Mouse (Mus musculus): ENCODE measurements at regions not wholly inside any gene's neighbourhood (a gene's known extent, or its start where the extent isn't known, plus 50 kb on each side); places are given as distances from the start of the nearest gene placed in this dataset.

GRCm38 (mm10) chr14:17102486-17102885, 283.5 kb upstream of the Rarb start:
- H3K36me3 ChIP-seq: no peaks in the 10 kb centered on the region

GRCm38 (mm10) chr14:17090573-17090937, 271.6 kb upstream of the Rarb start:
- 63% methylated on average over 4 of the region's 4 CpGs for WGBS
- Histone ChIP-seq H3K4me3 (no peak overlapping the region), H3K4me1 (no peaks in the 10 kb centered on the region), H3K27me3 (no peaks in the 10 kb centered on the region), H3K27ac (no peak overlapping the region), H3K36me3 (no peaks in the 10 kb centered on the region), H3K9ac (no peak overlapping the region), H3K9me3 (no peaks in the 10 kb centered on the region), H3K4me2 (no peak overlapping the region)
- ATAC-seq (ENCODE audit: insufficient number of reproducible peaks, low FRiP score, low TSS enrichment, low read depth): no peak

More at GRCm38 (mm10) chr14:17102486-17102885, 283.5 kb upstream of the Rarb start:
- H3K27me3 ChIP-seq: no peaks in the 10 kb centered on the region
- H3K9ac ChIP-seq: no peak overlapping the region
- no peak overlapping the region for H3K4me2 ChIP-seq
- H3K27ac ChIP-seq: no peak overlapping the region
- no peak for ATAC-seq (ENCODE audit: insufficient number of reproducible peaks, low FRiP score, low TSS enrichment, low read depth)
- no peaks in the 10 kb centered on the region for H3K9me3 ChIP-seq
- no peak overlapping the region for H3K4me3 ChIP-seq
- no peaks in the 10 kb centered on the region for H3K4me1 ChIP-seq

DNA sequence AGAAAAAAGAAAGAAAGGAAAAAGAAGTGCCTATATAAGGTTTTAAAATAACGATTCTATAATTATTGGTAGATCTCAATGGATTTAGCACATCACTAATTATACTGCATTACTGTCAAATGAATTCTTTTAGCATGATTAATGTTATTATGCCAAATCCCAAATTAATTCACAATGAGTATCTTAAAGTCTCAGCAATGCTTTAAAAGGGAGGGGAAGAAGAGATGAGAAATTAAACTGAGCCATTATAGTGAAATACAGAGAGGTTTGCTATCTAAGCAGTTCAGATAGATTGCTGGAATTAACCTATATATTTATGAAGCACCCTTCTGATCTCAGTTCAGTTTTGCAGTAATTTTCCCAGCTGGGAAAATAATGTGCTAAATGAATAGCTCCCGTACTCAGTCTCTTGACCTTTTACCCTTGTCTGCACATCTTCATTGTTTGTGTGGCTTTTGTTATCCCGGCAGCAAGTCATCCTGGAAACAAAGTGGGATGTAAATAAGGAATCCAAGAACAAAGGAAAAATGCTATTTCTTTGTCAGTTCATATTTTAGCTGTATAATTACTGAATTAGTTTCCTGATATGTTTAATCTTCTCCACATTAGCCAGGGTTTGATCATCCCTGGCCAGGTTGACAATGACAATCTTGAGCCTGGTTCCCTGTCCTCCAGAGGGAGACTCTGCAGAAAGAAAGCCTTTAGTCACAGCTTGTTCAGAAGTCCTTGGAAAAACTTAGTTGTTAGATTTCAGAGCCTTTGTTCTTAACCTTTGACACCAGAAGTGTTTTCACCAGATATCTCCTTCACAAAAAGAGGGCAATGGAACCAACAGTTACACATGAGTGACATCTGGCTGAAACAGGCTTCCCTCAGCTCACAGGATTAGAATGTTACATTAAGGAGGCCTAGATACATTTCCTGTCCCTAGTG, 270.9 kb upstream of the Rarb start:
- Histone ChIP-seq H3K9me3 (no peaks in the 10 kb centered on the region), H3K4me3 (no peak overlapping the region), H3K36me3 (no peaks in the 10 kb centered on the region), H3K9ac (no peak overlapping the region), H3K4me1 (no peaks in the 10 kb centered on the region), H3K4me2 (no peak overlapping the region), H3K27ac (no peak overlapping the region), H3K27me3 (no peaks in the 10 kb centered on the region)
- WGBS: 66% methylated on average over 3 of the region's 3 CpGs
- ATAC-seq (ENCODE audit: insufficient number of reproducible peaks, low FRiP score, low TSS enrichment, low read depth): no peak

- H3K4me2 ChIP-seq: no peak overlapping the region
- H3K9me3 ChIP-seq: no peaks in the 10 kb centered on the region
- ATAC-seq (ENCODE audit: insufficient number of reproducible peaks, low FRiP score, low TSS enrichment, low read depth): no peak
- H3K4me1 ChIP-seq: no peaks in the 10 kb centered on the region
- H3K9ac ChIP-seq: no peak overlapping the region
- no peaks in the 10 kb centered on the region for H3K27me3 ChIP-seq
- H3K36me3 ChIP-seq: no peaks in the 10 kb centered on the region
- no peak overlapping the region for H3K4me3 ChIP-seq
- H3K27ac ChIP-seq: no peak overlapping the region
Measured at GRCm38 (mm10) chr14:17089089-17089634, 270.2 kb upstream of the Rarb start.

GRCm38 (mm10) chr14:17087828-17088227, 268.9 kb upstream of the Rarb start:
- no peaks in the 10 kb centered on the region for H3K27me3 ChIP-seq
- no peak for ATAC-seq (ENCODE audit: insufficient number of reproducible peaks, low FRiP score, low TSS enrichment, low read depth)
- H3K4me2 ChIP-seq: no peak overlapping the region
- H3K27ac ChIP-seq: no peak overlapping the region
- no peaks in the 10 kb centered on the region for H3K36me3 ChIP-seq
- H3K9ac ChIP-seq: no peak overlapping the region
- no peaks in the 10 kb centered on the region for H3K4me1 ChIP-seq
- WGBS: 79% methylated on average over 1 of the region's 1 CpGs
- no peak overlapping the region for H3K4me3 ChIP-seq
- no peaks in the 10 kb centered on the region for H3K9me3 ChIP-seq

- no peaks in the 10 kb centered on the region for H3K27me3 ChIP-seq
- no peak for ATAC-seq (ENCODE audit: insufficient number of reproducible peaks, low FRiP score, low TSS enrichment, low read depth)
- H3K4me3 ChIP-seq: no peak overlapping the region
- no peak overlapping the region for H3K27ac ChIP-seq
- 66% methylated on average over 2 of the region's 2 CpGs for WGBS
- no peak overlapping the region for H3K9ac ChIP-seq
- no peaks in the 10 kb centered on the region for H3K4me1 ChIP-seq
- H3K9me3 ChIP-seq: no peaks in the 10 kb centered on the region
- no peaks in the 10 kb centered on the region for H3K36me3 ChIP-seq
- H3K4me2 ChIP-seq: no peak overlapping the region
Measured at GRCm38 (mm10) chr14:17083907-17084306, 265.0 kb upstream of the Rarb start.

GRCm38 (mm10) chr14:17081904-17082303, 262.9 kb upstream of the Rarb start:
- no peaks in the 10 kb centered on the region for H3K36me3 ChIP-seq
- H3K27ac ChIP-seq: no peak overlapping the region
- no peaks in the 10 kb centered on the region for H3K4me1 ChIP-seq
- H3K9ac ChIP-seq: no peak overlapping the region
- no peak overlapping the region for H3K4me3 ChIP-seq
- no peak for ATAC-seq (ENCODE audit: insufficient number of reproducible peaks, low FRiP score, low TSS enrichment, low read depth)
- no peaks in the 10 kb centered on the region for H3K9me3 ChIP-seq
- H3K4me2 ChIP-seq: no peak overlapping the region
- H3K27me3 ChIP-seq: no peaks in the 10 kb centered on the region
- 50% methylated on average over 2 of the region's 2 CpGs for WGBS

DNA sequence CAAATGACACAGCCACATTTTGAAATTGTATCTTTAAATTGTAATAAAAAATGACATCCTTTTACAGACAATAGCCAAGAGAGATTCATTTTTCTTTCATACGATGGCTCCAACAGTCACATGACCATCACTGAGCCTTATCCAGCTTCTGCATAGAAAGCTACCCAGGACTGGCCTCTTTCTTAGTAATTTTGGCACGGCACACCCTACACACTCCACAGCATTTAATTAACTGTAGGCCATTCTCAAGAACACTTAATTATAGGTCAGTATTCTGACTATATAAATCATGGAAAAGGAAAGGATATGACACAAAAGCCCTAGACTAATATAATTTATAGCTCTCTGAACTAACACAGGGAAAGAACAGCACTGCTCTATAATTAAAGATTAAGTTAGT, 260.6 kb upstream of the Rarb start:
- no peaks in the 10 kb centered on the region for H3K9me3 ChIP-seq
- no peak overlapping the region for H3K4me3 ChIP-seq
- no peak for ATAC-seq (ENCODE audit: insufficient number of reproducible peaks, low FRiP score, low TSS enrichment, low read depth)
- no peak overlapping the region for H3K27ac ChIP-seq
- H3K27me3 ChIP-seq: no peaks in the 10 kb centered on the region
- 37% methylated on average over 2 of the region's 2 CpGs for WGBS
- H3K9ac ChIP-seq: no peak overlapping the region
- H3K4me1 ChIP-seq: no peaks in the 10 kb centered on the region
- no peaks in the 10 kb centered on the region for H3K36me3 ChIP-seq
- no peak overlapping the region for H3K4me2 ChIP-seq

- Histone ChIP-seq H3K36me3 (no peaks in the 10 kb centered on the region), H3K4me1 (no peaks in the 10 kb centered on the region), H3K4me2 (no peak overlapping the region), H3K4me3 (no peak overlapping the region), H3K27ac (no peak overlapping the region), H3K9ac (no peak overlapping the region), H3K9me3 (no peaks in the 10 kb centered on the region), H3K27me3 (no peaks in the 10 kb centered on the region)
- no peak for ATAC-seq (ENCODE audit: insufficient number of reproducible peaks, low FRiP score, low TSS enrichment, low read depth)
- WGBS: 72% methylated on average over 1 of the region's 1 CpGs
Measured at GRCm38 (mm10) chr14:17061358-17061757, 242.4 kb upstream of the Rarb start.

DNA sequence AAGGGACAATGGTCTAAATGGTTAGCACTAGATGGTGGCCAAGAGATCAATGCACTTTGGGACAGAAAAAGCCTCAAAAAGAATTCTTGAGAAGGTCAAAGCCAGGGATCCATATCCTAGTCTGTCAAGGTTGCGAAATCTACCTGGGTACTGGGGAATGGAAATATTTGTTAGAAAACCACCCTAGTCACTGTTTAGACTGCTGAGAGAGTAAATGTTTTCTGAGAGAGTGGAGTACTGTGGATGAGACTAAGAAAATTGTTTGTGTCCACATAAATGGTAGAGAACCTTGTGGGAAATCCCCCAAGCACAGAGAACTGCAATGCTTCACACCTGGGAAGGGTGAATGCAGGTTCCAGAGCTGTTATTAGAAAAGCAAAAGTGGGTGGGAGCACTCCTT, 239.5 kb upstream of the Rarb start:
- no peak for ATAC-seq (ENCODE audit: insufficient number of reproducible peaks, low FRiP score, low TSS enrichment, low read depth)

DNA sequence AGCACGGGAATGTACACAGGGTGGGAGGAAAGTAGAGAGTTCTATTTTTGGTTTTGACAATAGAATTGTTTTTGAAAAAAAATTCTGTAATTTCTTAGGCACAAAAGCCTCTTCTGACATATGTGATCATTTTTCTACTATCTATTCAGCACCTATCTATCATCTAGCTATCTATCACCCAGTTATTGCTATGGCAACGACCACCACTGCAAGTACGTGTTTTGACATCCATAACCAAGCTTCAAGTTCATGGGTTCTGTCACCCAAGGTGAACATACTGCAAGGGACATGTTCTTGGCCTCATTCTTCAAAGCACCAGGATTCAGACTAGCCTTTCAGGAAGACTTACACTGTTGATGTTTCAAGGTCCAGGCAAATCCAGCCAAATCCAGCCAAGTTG, 238.4 kb upstream of the Rarb start:
- 79% methylated on average over 3 of the region's 3 CpGs for WGBS
- ATAC-seq (ENCODE audit: insufficient number of reproducible peaks, low FRiP score, low TSS enrichment, low read depth): no peak
- Histone ChIP-seq H3K36me3 (no peaks in the 10 kb centered on the region), H3K4me2 (no peak overlapping the region), H3K27ac (no peak overlapping the region), H3K4me3 (no peak overlapping the region), H3K9ac (no peak overlapping the region), H3K27me3 (no peaks in the 10 kb centered on the region), H3K4me1 (no peaks in the 10 kb centered on the region), H3K9me3 (no peaks in the 10 kb centered on the region)

More for the DNA sequence above, 239.5 kb upstream of the Rarb start:
- no peak overlapping the region for H3K27ac ChIP-seq
- H3K9me3 ChIP-seq: no peaks in the 10 kb centered on the region
- WGBS: 98% methylated on average over 1 of the region's 1 CpGs
- H3K27me3 ChIP-seq: no peaks in the 10 kb centered on the region
- no peak overlapping the region for H3K4me3 ChIP-seq
- no peaks in the 10 kb centered on the region for H3K4me1 ChIP-seq
- no peak overlapping the region for H3K4me2 ChIP-seq
- no peak overlapping the region for H3K9ac ChIP-seq
- no peaks in the 10 kb centered on the region for H3K36me3 ChIP-seq

- Histone ChIP-seq H3K4me3 (no peak overlapping the region), H3K4me2 (no peak overlapping the region), H3K27ac (no peak overlapping the region), H3K4me1 (no peaks in the 10 kb centered on the region), H3K9me3 (no peaks in the 10 kb centered on the region), H3K36me3 (no peaks in the 10 kb centered on the region), H3K9ac (no peak overlapping the region), H3K27me3 (no peaks in the 10 kb centered on the region)
- 79% methylated on average over 1 of the region's 1 CpGs for WGBS
- ATAC-seq (ENCODE audit: insufficient number of reproducible peaks, low FRiP score, low TSS enrichment, low read depth): no peak
Measured at GRCm38 (mm10) chr14:17055741-17056140, 236.8 kb upstream of the Rarb start.

Measured in limb, embryonic 15.5 days (tissue).